Mouse (Mus musculus) small intestine, adult 2 months (tissue): ENCODE data around the gene Zcchc14.

Experiments used
- CTCF ChIP-seq: fragments of 200-500 bp; IDR thresholded peaks from 2 replicates; pipeline ENCODE4 v1.5.1; 2012; ENCODE audit warnings: low read depth, mild to moderate bottlenecking, control low read depth, inconsistent platforms, low read length, moderate library complexity, mixed read lengths; ENCODE audit not compliant: insufficient replicate concordance, insufficient read length; ENCODE audit errors: extremely low read depth
- POLR2A ChIP-seq: fragments of 200-500 bp; IDR thresholded peaks from 2 replicates; pipeline ENCODE4 v1.6.1; 2012; ENCODE audit warnings: low read depth, mild to moderate bottlenecking, control low read depth, inconsistent platforms, low read length, moderate library complexity

DNA sequence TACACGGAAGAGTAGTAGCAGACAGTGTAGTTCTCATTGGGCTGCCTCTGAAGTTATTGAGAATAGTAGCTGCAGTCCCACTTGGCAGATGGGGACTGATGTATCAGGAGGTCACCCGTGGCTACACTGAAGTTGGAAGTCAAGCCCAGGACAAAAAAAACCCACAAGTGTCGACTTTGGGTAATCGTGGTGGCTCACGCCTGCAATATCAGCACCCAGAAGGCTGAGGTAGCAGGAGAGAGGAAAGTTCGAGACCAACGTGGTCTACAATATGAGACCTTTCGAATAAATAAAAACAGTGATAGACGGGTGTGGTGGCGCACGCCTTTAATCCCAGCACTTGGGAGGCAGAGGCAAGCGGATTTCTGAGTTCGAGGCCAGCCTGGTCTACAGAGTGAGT is 68.0 kb downstream of the Zcchc14 start:
- TF ChIP-seq CTCF (no peak), POLR2A (no peak)
